Mouse (Mus musculus): ENCODE data around the gene Acox2. TPM values are rescaled to one million over a fixed set of nuclear protein-coding genes. Genes with fewer than 3 reads are reported as not detected.
"Not testable (repeated sequence)": the region's sequence is repeated elsewhere in the genome, so short reads cannot be mapped to it uniquely, and the experiment has no call there.

Gene Acox2
- under 1 TPM in 1 of 2 experiments, not detected in 1; 0.70 TPM for total RNA-seq (2021)
- long read RNA-seq, experiment 1: 0 reads
- long read RNA-seq, experiment 2: 0 reads

DNA sequence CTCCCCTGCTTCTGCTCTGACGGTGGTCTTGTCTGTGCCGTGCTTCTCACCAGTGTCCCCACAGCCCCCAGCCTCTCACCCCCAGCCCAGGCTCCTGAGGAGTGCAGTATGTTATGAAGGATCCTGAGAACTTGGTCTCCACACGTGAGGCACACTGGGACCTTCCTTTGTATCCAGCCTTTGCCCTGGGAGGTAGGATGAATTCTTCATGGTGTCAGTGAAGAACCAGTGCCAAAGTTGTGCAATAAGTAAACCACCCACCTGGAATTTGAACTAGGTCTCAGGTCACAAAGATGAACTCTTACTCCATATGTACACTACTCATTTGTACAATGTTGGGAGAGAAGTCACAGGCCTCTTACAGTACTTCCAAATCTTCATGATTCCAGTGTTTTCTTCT lies at the start of gene Acox2:
Gene Acox2, minus strand, starts transcription at position 188 of the 400 bp plus-strand sequence.
- no peak for DNase-seq

DNA sequence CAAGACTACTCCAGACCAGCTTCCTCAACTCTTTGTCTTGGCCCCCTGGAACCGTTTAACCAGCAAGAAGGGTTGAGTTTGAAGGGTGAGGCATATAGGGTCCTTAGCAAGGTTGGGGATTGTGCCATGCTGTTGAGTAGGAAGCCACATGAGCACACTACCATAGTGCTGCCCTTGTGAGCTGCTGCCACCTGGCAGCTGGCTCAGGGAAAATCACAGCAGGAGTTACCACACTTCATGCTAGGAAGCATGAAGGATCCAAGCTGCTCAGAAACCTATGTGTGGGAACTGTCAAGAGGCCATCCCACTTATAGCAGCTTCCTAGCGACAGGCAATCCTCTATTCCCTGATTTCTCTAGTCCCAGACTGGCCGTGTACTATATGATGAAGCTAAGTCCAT lies 49.5 kb upstream of the Acox2 start:
- no peak for DNase-seq

DNA sequence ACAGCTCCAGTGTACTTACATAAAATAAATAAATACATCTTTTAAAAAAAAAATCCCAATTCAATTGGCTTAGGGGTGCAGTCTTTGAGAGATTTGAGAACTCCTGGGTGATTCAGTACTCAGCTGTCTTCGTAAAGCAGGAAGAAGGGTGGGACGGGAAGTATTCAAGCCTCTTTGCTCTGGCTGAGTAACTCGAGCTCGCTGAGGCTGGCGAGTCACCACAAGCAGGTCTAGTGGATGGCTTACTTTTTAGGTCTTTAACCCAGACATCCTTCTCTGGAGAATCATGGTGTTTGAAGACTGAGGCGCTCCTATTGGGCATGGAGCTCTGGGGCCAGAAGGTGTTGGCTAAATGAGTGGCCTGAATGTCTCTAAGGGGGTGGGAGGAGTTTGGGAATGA lies 47.7 kb upstream of the Acox2 start:
- no peak for DNase-seq

DNA sequence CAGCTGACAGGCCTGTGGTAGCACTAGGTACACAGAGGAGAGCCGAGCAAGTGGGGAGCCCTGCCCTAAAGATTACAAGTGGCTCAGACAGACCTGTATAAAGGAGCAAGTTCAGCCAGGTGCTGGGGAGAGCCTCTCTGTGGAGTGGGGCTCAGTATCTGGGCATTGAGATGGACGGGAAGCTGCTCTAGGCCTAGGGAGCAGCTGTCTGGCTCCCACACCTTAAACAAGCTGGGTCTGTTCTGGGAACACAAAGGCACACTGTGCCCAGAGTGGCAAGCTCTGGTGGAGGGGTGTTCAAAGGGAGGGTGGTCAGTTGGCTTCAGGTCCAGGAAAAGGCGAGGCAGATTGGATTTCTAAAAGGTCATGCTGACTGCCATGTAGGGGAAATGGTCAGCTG lies 45.9 kb upstream of the Acox2 start:
- no peak for DNase-seq

- DNase-seq: no peak
These were observed 44.9 kb upstream of the Acox2 start for GRCm38 (mm10) chr14:8304082-8304481.

- DNase-seq: no peak
These were observed 43.5 kb upstream of the Acox2 start for GRCm38 (mm10) chr14:8302687-8303086.

DNA sequence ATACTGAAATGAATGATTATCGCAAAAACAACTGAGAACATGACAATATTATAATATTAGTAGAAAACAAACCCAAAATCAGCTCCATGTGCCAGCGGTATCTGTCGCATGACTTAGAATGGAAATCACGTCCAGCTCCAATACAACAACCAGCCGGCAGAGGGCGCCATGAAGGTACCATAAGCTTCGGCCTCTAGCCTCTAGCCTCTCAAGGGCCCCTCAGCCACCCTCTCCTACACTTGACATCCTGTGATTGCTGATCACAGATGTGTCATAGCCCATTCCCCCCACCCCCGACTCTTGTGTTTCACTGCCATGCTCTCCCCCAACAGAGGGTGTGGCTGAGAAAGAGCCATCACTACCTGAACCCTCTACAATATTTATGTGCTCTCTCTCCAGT lies 41.1 kb upstream of the Acox2 start:
- DNase-seq: peak; percentile 64

DNA sequence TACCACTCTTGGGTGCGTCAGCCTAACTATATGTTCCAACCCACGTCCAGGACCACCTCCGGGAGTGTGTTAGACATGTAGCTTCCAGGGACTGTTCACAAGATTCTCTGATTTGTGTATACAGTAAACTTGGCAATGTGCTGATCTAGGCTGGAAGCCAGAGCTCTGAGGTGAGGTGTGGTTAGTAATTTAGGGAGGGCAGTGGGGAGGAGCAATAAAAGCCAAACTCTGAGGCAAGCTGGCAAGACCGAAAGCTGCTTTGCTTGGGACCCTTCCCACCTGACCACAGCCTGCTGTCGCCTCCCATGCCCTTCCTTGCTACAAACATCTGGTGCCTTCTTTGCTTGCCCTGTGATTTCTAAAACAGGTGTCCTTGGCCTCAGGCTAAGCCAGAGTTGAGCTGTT lies 38.7 kb upstream of the Acox2 start:
- DNase-seq: no peak

- no peak for DNase-seq
These were observed 35.1 kb upstream of the Acox2 start for GRCm38 (mm10) chr14:8294257-8294656.

DNA sequence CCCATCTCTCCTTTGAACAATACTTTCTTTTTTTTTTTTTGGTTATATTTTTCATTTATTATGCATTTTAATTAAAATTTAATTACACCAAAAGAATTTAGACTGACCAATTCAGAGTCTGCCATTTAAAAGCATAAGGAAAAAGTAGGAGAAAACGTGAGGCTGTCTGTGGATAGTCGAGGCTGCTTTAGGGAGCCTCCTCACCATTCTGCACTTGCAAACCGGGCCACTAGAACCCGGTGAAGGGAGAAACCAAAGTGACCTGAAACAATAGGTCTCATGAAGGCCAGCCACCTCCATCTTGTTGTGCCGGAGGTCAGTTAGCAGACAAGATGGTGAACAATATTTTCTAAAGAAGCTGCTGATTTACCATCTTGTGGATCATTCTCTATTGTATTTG lies 27.4 kb upstream of the Acox2 start:
- DNase-seq: peak; percentile 31

GRCm38 (mm10) chr14:8283784-8284183 lies 24.6 kb upstream of the Acox2 start:
- no peak for DNase-seq

DNA sequence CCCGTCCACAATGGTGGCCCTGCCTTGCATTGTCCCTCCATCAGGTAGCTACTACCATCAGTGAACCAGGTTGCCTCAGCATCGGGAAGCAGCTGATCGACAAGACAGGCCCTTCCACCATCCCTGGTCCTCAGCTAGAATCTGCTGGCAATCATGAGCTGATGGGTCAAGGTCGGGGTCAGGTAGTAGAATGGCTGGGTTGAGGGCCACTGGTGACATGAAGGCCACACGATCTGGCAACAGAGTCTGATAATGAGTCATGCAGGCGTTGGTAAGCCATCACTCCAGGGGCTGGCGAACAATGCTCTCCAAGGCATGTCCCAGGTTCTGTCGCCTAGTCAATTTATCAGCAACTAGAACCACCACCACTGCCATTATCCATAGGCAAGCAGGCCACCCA lies 12.1 kb upstream of the Acox2 start:
- DNase-seq: not testable (repeated sequence)

GRCm38 (mm10) chr14:8264378-8264777 lies 5.2 kb upstream of the Acox2 start:
- no peak for DNase-seq

- DNase-seq: no peak
These were observed 3.1 kb upstream of the Acox2 start for GRCm38 (mm10) chr14:8262242-8262641.

GRCm38 (mm10) chr14:8260214-8260613 lies 1.1 kb upstream of the Acox2 start:
- no peak for DNase-seq

DNA sequence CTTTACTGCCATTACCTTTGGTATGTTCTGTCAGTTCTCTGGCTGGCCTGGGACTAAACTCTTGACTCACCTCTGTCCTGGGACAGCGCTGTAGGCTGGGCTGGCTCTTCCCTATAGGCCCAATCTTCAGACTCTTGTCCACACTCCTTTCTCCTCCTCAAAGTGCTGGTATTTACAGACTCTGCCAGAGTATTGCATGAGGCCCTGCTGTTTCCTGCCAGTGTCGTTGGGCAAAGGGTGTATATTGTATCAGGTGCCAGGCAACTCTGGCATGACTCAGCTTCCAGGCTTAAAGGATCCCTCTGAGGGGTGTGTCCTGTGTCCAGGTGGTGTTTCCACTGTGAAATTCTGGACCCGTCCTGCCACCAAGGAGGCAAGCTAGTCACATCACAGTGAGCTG lies 401 bp downstream of the Acox2 start:
- no peak for DNase-seq

GRCm38 (mm10) chr14:8258335-8258627 lies 872 bp downstream of the Acox2 start:
- DNase-seq: no peak

DNA sequence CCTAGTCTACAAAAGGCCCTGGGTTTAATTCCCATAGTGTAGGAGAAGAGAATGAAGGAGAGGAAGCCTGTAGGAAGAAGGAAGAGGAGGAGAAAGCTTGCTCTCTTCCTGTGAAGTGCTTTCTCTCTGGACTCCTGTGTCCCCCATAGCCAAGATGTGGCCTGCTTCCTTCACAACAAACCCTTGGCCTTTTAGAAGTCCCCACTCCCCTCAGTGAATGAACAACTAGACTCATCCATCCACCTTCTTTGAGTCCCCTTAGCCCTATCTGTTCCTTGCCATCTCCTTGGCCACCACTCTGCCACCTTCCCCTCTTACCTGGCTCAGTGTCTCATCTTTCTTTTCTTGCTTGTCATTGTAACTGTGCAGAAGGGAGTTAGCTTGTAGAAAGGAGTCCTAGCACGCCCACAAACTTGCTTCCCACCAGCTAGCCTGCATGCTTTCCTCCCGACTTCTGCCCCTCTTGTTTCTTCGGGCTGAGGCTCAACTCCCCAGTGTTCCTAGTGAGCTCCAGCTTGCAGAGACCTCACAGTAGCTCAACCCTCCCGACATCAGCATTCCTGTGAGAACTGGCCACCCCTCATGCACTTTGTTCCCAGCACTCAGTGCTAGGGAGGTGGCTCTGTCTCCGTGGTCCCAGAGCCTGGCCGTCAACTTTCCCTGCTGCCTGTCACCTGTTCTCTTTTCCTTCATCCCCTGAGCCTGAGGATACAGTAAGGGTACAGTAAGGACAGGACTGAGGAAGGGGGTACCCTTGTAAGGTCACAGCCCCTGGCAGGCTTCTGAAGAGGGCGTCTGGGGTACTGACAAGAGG lies 1.4 kb downstream of the Acox2 start:
- DNase-seq: no peak

GRCm38 (mm10) chr14:8256881-8257280 lies 2.3 kb downstream of the Acox2 start:
- DNase-seq: no peak

- DNase-seq: no peak
These were observed 3.1 kb downstream of the Acox2 start for GRCm38 (mm10) chr14:8256072-8256471.

- peak; percentile 54 for DNase-seq
These were observed 4.0 kb downstream of the Acox2 start for GRCm38 (mm10) chr14:8255076-8255729.

- no peak for DNase-seq
These were observed 7.7 kb downstream of the Acox2 start for GRCm38 (mm10) chr14:8251330-8251885.

DNA sequence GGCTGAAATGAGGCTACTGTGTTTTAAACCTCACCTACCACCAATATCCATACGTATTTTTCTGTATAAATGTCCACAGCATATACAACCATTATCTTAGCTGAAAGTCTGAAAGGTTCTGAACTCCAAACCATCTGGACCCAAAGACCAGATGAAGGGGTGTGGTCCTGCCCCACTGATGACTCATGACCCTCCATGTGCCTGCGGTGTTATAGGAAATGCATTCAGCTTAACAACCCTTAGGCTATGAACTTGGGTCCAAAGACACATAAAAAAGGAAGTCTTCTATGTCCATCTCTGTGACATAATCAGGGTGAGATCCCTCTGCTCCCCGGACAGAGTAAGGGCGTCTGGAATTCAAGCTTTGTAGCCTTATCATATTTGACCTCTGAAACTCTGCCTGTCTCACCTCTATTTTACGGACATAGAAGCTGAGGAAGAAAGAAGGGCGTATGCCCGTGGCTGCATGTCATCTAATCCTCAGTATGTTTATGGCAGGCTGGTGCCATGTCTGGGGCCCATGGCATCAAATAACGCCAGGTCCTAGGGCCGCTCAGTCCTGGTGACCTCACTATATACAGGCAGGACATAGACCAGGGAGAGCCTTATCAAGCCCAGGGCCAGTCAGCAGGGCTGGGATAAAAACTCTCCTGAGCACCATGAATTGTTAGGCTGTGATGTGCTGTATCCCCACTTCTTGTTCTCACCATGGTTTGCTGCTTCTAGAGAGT lies 8.8 kb downstream of the Acox2 start:
- no peak for DNase-seq
